Mouse (Mus musculus) regulatory T cell (primary cell): Measurements from ENCODE around the gene Fam151a.
"Not testable (repeated sequence)": the region's sequence is repeated elsewhere in the genome, so short reads cannot be mapped to it uniquely, and the experiment has no call there.

Source experiments
- in situ Hi-C: fragments of 300-600 bp; cut with MboI, MseI; formaldehyde crosslinking; loops from one replicate; pipeline ENCODE4 v1.15.1; 2025; ENCODE audit warnings: high pct_unique_total_duplicates

Gene Fam151a

DNA sequence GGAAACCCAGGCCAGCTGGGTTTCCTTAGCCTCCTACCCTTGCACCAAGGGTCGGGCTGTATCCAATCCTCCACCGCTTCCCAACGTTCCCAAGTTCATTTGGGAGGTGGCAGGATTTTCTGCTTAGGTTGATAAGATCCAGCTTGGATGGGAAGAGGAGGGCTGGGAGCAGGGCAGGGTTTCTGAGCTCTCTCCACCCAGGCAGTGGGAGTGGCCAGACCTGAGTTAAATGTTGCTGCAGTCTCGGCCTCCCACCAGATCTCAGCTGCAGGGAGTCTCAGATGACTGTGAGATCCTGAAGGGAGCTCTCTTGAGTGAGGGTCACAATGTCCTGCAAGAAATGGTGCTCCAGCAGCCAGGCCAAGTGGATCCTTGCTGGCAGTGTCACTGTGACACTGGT lies at the start of gene Fam151a:
Fam151a (plus strand) TSS at position 254 of the 400 bp plus-strand sequence.
- in situ Hi-C loops = no loop called here

DNA sequence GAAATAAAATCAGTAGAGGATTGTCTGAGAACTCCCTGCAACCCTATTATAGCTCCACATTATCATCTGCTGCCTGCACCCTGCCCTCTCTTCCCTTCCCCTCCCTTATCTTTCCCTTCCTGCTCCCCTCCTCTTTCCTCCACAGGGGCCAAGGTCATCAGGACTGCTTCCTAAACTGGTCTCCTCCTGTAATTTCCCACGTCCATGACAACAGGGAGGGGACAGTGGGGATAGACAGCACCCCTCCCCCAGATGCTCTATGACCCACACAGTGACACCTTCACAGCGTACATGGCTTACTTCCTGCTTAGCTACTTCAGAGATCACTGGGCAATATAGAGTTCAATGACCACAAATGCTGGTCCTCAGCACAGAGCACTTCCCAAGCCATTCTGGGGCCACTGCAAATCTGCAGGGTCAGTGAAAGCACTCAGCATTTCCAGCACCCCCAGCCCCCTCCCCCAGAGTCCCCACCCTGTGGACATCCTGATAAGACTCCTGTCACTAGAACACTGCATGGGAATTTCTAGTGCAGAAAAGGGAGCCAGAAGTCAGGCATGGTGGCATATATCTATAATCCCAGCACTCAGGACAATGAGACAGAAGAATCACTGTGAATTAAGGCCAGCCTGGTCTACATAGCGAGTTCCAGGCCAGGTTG lies 44.9 kb upstream of the Fam151a start:
- in situ Hi-C loops = no loop called here

GRCm38 (mm10) chr4:106693841-106694430 lies 39.8 kb upstream of the Fam151a start:
- in situ Hi-C loops = no loop called here

GRCm38 (mm10) chr4:106699989-106700388 lies 33.7 kb upstream of the Fam151a start:
- in situ Hi-C loops = no loop called here

DNA sequence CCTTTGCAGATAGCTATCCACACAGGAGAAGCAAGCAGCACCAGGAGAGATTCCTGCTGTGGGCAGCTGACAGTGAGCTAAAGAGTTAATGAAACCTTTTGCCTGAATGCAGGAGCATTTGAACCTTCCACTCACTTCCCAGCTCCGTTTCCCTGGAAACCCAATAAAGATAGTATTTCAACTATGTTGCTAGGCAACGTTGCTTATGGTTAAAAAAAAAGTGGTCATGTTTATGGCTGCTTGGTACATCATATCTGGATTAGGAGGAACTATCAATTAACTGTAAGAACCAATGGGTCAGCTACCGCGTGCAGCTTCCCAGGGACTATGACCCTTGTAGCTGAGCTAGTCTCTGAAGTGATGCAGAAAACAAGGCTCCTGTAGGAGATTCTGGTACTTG lies 32.9 kb upstream of the Fam151a start:
- in situ Hi-C loops = no loop called here

DNA sequence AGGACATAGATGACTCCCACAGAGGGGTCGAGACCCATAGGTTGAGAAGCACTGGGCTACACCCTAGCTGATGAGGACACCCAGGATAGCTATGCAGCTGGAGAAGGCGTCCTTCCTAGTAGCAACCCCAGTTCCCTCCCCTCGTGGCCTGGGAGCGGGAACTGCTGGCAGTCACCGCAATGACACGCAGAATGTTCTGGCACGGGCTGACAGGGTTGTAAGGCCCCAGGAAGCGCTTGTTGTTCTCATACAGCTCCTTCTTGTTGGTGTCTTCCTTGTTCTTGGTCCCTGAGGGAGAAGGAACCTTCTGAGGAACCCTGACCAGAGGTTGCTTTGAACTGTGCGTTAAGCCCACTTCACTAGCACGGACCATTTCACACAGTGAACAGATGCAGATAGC lies 29.7 kb upstream of the Fam151a start:
- in situ Hi-C loops = no loop called here

GRCm38 (mm10) chr4:106704416-106704815 lies 29.3 kb upstream of the Fam151a start:
- in situ Hi-C loops = no loop called here

- in situ Hi-C loops = loop anchor here (5.0 kb wide), 1 partner anchor 73 kb away; no protein-coding TSS in a partner anchor
Measured at GRCm38 (mm10) chr4:106705096-106705665, 28.5 kb upstream of the Fam151a start.

DNA sequence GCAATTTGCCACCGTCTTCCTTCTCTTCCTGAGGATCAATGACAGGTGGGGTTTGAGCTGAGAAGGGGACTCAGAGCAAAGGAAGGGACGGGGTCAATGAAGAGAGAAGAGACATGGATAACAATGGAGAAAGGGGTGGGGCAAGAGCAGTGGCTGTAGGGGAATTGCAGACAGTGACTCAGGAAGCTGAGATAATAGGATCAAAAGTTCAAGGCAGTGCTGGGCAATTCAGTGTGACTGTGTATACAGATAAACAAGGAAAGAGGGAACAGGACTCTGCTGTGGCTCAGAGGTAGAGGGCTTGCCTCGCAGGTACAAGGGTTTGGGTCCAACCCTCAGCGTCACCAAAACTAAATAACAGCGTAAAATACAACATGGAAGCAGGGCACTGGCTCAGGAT lies 25.7 kb upstream of the Fam151a start:
- in situ Hi-C loops = loop anchor here (5.0 kb wide), 1 partner anchor 76 kb away; no protein-coding TSS in a partner anchor

DNA sequence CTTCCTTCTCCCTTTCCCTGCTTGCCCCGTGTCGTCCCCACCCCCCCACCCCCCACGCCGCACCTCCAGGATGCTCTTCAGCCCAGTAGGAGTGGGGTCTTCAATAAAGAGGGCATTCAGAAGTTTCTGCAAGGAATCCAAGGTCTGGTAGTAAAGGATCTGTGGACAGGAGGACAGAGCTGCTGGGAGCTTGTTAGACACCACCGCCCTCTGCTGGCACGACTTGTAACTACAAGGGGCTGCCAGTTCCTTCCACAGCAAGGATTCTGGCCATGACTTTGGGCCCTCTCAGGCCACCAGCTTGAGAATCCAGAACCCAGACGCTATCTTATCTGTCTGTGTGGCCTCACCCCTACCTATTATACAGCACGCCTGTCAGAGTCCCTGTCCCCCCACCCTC lies 25.3 kb upstream of the Fam151a start:
- in situ Hi-C loops = loop anchor here (5.0 kb wide), 1 partner anchor 76 kb away; no protein-coding TSS in a partner anchor

DNA sequence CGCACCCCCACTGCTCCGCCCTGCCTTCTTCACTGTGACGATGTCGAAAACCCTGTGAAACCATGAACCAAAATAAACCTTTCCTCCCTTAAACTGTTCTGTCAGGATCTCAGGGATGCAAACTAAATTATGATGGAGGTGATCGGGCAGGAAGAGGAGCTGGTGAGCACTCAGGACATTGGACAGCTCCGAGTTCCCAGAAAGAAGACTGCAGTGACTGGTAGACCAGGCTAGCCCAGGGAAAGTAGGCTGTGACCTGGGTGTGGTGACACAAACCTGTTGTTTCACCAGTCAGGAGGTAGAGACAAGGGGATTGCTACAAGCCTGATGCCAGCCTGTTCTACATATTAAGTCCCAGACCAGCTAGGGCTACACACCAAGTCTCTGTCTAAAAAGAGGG lies 20.1 kb upstream of the Fam151a start:
- in situ Hi-C loops = no loop called here

DNA sequence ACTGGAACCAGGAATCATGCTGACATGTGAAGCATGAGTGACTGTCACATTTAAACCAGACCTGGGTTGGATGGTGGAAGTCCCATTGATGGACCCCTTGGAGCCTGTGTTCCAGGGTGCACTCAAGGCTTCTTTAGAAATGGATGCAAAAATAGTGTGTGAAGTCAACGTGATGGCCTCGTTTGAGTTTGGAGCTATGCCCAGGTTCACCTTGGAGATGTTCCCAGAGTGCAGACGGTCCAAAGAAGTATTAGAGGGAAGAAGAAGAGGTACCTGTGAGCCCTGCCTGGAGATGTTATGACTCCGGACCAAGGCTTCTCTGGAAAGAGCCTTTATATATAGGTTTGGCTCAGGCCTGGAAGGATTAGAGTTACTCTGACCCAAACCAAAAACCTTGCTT lies 13.1 kb upstream of the Fam151a start:
- in situ Hi-C loops = no loop called here

DNA sequence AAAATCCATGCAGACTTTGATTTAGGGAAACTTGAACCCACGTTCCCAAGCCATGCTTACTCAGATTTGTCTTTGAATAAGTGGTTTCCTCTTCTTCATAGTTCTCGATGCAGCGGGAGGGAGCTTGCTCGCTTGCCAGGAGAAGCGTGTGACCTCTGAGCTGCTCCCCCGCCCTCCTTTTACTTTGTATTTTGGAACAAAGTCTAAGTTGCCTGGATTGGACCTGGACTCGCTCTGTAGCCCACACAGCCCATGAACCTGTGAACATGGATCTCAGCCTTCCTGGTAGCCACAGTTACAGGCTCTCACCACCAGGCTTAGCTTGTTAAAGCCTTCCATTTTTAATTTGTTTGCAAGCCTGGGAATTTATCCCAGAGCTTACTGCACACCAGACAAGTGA lies 2.9 kb upstream of the Fam151a start, which contains the start of gene Mroh7:
Mroh7 (minus strand) TSS at position 112 of the 400 bp plus-strand sequence.
- in situ Hi-C loops = no loop called here

- in situ Hi-C loops = not testable (repeated sequence)
Measured at GRCm38 (mm10) chr4:106736884-106737283, 3.2 kb downstream of the Fam151a start.

- in situ Hi-C loops = no loop called here
Measured at GRCm38 (mm10) chr4:106737904-106738303, 4.2 kb downstream of the Fam151a start.

DNA sequence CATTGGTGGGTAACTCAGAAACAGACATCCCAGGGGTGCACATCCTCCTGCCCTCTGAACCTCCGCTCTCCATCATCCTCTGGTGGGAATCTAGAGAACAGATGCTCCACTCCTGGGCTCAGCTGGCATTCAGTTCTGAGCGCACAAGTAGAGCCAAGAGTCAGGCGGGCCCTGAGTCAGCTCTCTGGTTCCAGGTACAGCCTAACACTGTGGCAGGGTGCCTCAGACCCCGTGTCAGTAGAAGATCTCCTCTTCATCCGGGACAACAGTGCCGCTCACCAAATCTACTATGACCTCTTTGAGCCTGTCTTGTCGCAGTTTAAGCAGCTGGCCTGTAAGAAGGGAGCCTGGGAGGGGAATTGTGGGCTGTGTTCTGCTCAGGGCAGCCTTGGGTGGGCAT lies 12.2 kb downstream of the Fam151a start:
- in situ Hi-C loops = no loop called here

GRCm38 (mm10) chr4:106747001-106747580 lies 13.4 kb downstream of the Fam151a start:
- in situ Hi-C loops = no loop called here

GRCm38 (mm10) chr4:106749699-106750098 lies 16.0 kb downstream of the Fam151a start:
- in situ Hi-C loops = no loop called here

DNA sequence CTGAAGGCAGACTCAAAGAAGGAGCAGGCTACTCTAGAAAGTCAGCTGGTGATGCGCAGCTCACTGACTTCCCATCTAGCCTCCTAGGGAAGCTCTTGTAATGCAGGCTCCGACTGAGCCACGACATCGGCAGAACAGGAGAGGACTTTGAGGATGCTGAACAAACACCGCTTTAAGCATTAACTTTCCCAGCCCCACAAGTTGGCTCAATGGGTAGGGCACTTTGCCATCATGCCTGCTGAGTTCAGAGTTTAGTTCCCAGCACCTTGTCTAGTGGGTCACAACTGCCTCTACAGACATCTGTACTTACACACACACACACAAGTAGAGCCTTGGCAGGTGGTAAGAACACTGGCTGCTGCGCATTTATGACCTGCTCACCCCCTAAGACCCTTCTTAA lies 18.0 kb downstream of the Fam151a start:
- in situ Hi-C loops = no loop called here

GRCm38 (mm10) chr4:106764166-106764565 lies 30.5 kb downstream of the Fam151a start:
- in situ Hi-C loops = no loop called here

GRCm38 (mm10) chr4:106769306-106769705 lies 35.6 kb downstream of the Fam151a start:
- in situ Hi-C loops = no loop called here

- in situ Hi-C loops = no loop called here
Measured at GRCm38 (mm10) chr4:106772558-106772957, 38.9 kb downstream of the Fam151a start.

DNA sequence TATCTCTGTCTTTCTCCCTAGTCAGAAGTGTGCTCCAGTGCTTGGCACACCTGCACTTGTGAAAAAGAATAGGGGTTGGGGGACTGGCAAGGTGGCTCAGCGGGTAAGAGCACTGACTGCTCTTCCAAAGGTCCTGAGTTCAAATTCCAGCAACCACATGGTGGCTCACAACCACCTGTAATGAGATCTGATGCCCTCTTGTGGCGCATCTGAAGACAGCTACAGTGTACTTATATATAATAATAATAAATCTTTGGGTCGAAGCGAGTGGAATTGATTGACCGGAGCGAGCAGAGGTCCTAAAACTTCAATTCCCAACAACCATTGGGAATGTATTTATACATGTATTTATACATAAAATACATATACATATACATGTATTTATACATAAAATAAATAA lies 42.1 kb downstream of the Fam151a start:
- in situ Hi-C loops = not testable (repeated sequence)
